In genomic region chr7:45182199-45182601, GRCm38 (mm10) we compare ENCODE assay signal across 7 mouse cellular contexts. TPM values are rescaled to one million over a fixed set of nuclear protein-coding genes. Genes with fewer than 3 reads are reported as not detected.
DNase-seq lines count a peak whose midpoint lies in the region; ATAC-seq and TF ChIP-seq lines count a peak whose summit lies in the region.

No protein-coding gene starts in this region.

- H3K36me3 ChIP-seq in embryonic facial prominence, embryonic 10.5 days (replicated peaks): no peaks in the 10 kb centered on the region
- H3K36me3 ChIP-seq in intestine, embryonic 16.5 days (ENCODE audit: control insufficient read depth, insufficient read depth, low read length): no peaks in the 10 kb centered on the region
- H3K36me3 ChIP-seq in midbrain, embryonic 12.5 days: no peaks in the 10 kb centered on the region
- no peaks in the 10 kb centered on the region for H3K36me3 ChIP-seq in small intestine, adult 2 months (ENCODE audit: control insufficient read depth, insufficient read depth, low read length)

- peaks cover 100% of the 10 kb centered on the region for H3K27me3 ChIP-seq in embryonic facial prominence, embryonic 10.5 days (replicated peaks; ENCODE audit: low read depth, poor library complexity, severe bottlenecking)
- H3K27me3 ChIP-seq in intestine, embryonic 16.5 days (replicated peaks; ENCODE audit: control insufficient read depth, insufficient read depth, low read length): peaks cover 78% of the 10 kb centered on the region
- peaks cover 99% of the 10 kb centered on the region for H3K27me3 ChIP-seq in midbrain, embryonic 12.5 days
- H3K27me3 ChIP-seq in small intestine, adult 2 months (ENCODE audit: control insufficient read depth, insufficient read depth, low read length): peaks cover 46% of the 10 kb centered on the region

- peaks cover 45% of the 10 kb centered on the region for H3K4me1 ChIP-seq in embryonic facial prominence, embryonic 10.5 days
- no peaks in the 10 kb centered on the region for H3K4me1 ChIP-seq in intestine, embryonic 16.5 days (ENCODE audit: control insufficient read depth, insufficient read depth, low read length)
- peaks cover 16% of the 10 kb centered on the region for H3K4me1 ChIP-seq in midbrain, embryonic 12.5 days
- peaks cover 10% of the 10 kb centered on the region for H3K4me1 ChIP-seq in small intestine, adult 2 months (ENCODE audit: control insufficient read depth, insufficient read depth, insufficient read length, low read length)

- no peak for TF ChIP-seq CTCF in small intestine, adult 2 months (IDR thresholded peaks at IDR 0.05; ENCODE audit: extremely low read depth, insufficient read length, insufficient replicate concordance, low read depth, low read length)

- peak overlapping the region; percentile 46 for H3K4me3 ChIP-seq in embryonic facial prominence, embryonic 10.5 days
- H3K4me3 ChIP-seq in intestine, embryonic 16.5 days (ENCODE audit: low read length): peak overlapping the region; percentile 39
- peak overlapping the region; percentile 25; the same call in 1 of the 2 replicates for H3K4me3 ChIP-seq in midbrain, embryonic 12.5 days
- H3K4me3 ChIP-seq in small intestine, adult 2 months (ENCODE audit: low read depth, low read length): peak overlapping the region; percentile 54

- WGBS in embryonic facial prominence, embryonic 10.5 days: under 1% methylated on average over 34 of the region's 34 CpGs
- under 1% methylated on average over 34 of the region's 34 CpGs for WGBS in intestine, embryonic 16.5 days
- WGBS in midbrain, embryonic 12.5 days: 1% methylated on average over 34 of the region's 34 CpGs
- under 1% methylated on average over 34 of the region's 34 CpGs for WGBS in small intestine, adult 2 months

- no peaks in the 10 kb centered on the region for H3K9me3 ChIP-seq in embryonic facial prominence, embryonic 10.5 days
- H3K9me3 ChIP-seq in intestine, embryonic 16.5 days (ENCODE audit: control insufficient read depth, low read length): no peaks in the 10 kb centered on the region
- no peaks in the 10 kb centered on the region for H3K9me3 ChIP-seq in midbrain, embryonic 12.5 days

- peak overlapping the region; percentile 15; the same call in 1 of the 2 replicates for H3K9ac ChIP-seq in intestine, embryonic 16.5 days (ENCODE audit: low read depth, low read length)
- no peak overlapping the region; the same call in 1 of the 2 replicates for H3K9ac ChIP-seq in midbrain, embryonic 12.5 days (replicated peaks)

- no peak for TF ChIP-seq POLR2A in small intestine, adult 2 months (IDR thresholded peaks at IDR 0.05; ENCODE audit: low read depth, low read length)

- H3K4me2 ChIP-seq in intestine, embryonic 16.5 days (ENCODE audit: low read depth, low read length): peak overlapping the region; percentile 66
- peak overlapping the region; percentile 48 for H3K4me2 ChIP-seq in midbrain, embryonic 12.5 days (replicated peaks)

- peak; percentile 97 for ATAC-seq in intestine, embryonic 16.5 days
- ATAC-seq in midbrain, embryonic 12.5 days (ENCODE audit: low FRiP score, low read depth): peak; percentile 71; the same call in 1 of the 2 replicates

- peak; percentile 89 for DNase-seq in adrenal gland, postnatal 25 days
- DNase-seq in embryonic facial prominence, embryonic 10.5 days (ENCODE audit: low spot score): peak; percentile 93
- DNase-seq in gonadal fat pad, adult 2 months (ENCODE audit: low read depth): peak; percentile 45
- peak; percentile 76 for DNase-seq in left cerebral cortex, postnatal 4 days

- intact Hi-C loops in left cerebral cortex, postnatal 4 days (cut with DNase I): no loop called here

- no peak overlapping the region for H3K27ac ChIP-seq in embryonic facial prominence, embryonic 10.5 days (replicated peaks)
- no peak overlapping the region for H3K27ac ChIP-seq in intestine, embryonic 16.5 days (ENCODE audit: low read length)
- no peak overlapping the region for H3K27ac ChIP-seq in midbrain, embryonic 12.5 days (replicated peaks)
- H3K27ac ChIP-seq in small intestine, adult 2 months (ENCODE audit: insufficient read depth, low read depth, low read length): no peak overlapping the region

RNA-seq across cellular contexts. Expression of gene Pth2, which starts 1.4 kb away (rescaled TPM):
- not detected in 2 replicates for total RNA-seq in adrenal gland, postnatal 25 days (2021)
- polyA plus RNA-seq in embryonic facial prominence, embryonic 10.5 days (2016; fragmentation: Nextera tagmentation; extraction: Ambion mirVana): not detected in 2 replicates
- polyA plus RNA-seq in gonadal fat pad, adult 2 months (2012; rRNA removed): not detected in 2 replicates
- not detected in 2 replicates for polyA plus RNA-seq in intestine, embryonic 16.5 days (2015; fragmentation: Nextera tagmentation; extraction: Ambion mirVana)
- total RNA-seq in left cerebral cortex, postnatal 4 days (2021): not detected
- polyA plus RNA-seq in midbrain, embryonic 12.5 days (2016; fragmentation: Nextera tagmentation; extraction: Ambion mirVana): 1.3 and 2.4 TPM in 2 replicates
- polyA plus RNA-seq in small intestine, adult 2 months (2012; rRNA removed): not detected in 2 replicates

RNA-seq across cellular contexts. Expression of gene Gfy, which starts 2.8 kb away (rescaled TPM):
- total RNA-seq in adrenal gland, postnatal 25 days (2021): not detected in 2 replicates
- polyA plus RNA-seq in embryonic facial prominence, embryonic 10.5 days (2016; fragmentation: Nextera tagmentation; extraction: Ambion mirVana): 0.10 and 0.29 TPM in 2 replicates
- polyA plus RNA-seq in gonadal fat pad, adult 2 months (2012; rRNA removed): not detected in 2 replicates
- not detected in 2 replicates for polyA plus RNA-seq in intestine, embryonic 16.5 days (2015; fragmentation: Nextera tagmentation; extraction: Ambion mirVana)
- total RNA-seq in left cerebral cortex, postnatal 4 days (2021): under 1 TPM in 1 of 2 experiments, not detected in 1; 0.38 TPM
- polyA plus RNA-seq in midbrain, embryonic 12.5 days (2016; fragmentation: Nextera tagmentation; extraction: Ambion mirVana): not detected in 2 replicates
- polyA plus RNA-seq in small intestine, adult 2 months (2012; rRNA removed): not detected in 2 replicates

RNA-seq across cellular contexts. Expression of gene Slc17a7, which starts 18.5 kb away (rescaled TPM):
- total RNA-seq in adrenal gland, postnatal 25 days (2021): 0.15 and 0.33 TPM in 2 replicates
- polyA plus RNA-seq in embryonic facial prominence, embryonic 10.5 days (2016; fragmentation: Nextera tagmentation; extraction: Ambion mirVana): 0.74 and 1.2 TPM in 2 replicates
- 0.86 and 0.95 TPM in 2 replicates for polyA plus RNA-seq in gonadal fat pad, adult 2 months (2012; rRNA removed)
- polyA plus RNA-seq in intestine, embryonic 16.5 days (2015; fragmentation: Nextera tagmentation; extraction: Ambion mirVana): 0.13 TPM in 1 of 2 replicates, not detected in the other
- total RNA-seq in left cerebral cortex, postnatal 4 days (2021): 100 to 1,000 TPM; 267 to 292 TPM
- 0.61 and 1.0 TPM in 2 replicates for polyA plus RNA-seq in midbrain, embryonic 12.5 days (2016; fragmentation: Nextera tagmentation; extraction: Ambion mirVana)
- 0.03 and 0.09 TPM in 2 replicates for polyA plus RNA-seq in small intestine, adult 2 months (2012; rRNA removed)

RNA-seq across cellular contexts. Expression of gene Ccdc155, which starts 22.5 kb away (rescaled TPM):
- total RNA-seq in adrenal gland, postnatal 25 days (2021): 0.12 TPM in 1 of 2 replicates, not detected in the other
- polyA plus RNA-seq in embryonic facial prominence, embryonic 10.5 days (2016; fragmentation: Nextera tagmentation; extraction: Ambion mirVana): 0.62 and 0.67 TPM in 2 replicates
- polyA plus RNA-seq in gonadal fat pad, adult 2 months (2012; rRNA removed): 0.39 and 0.41 TPM in 2 replicates
- 0.44 and 0.62 TPM in 2 replicates for polyA plus RNA-seq in intestine, embryonic 16.5 days (2015; fragmentation: Nextera tagmentation; extraction: Ambion mirVana)
- 1 to 10 TPM; 1.1 to 1.9 TPM for total RNA-seq in left cerebral cortex, postnatal 4 days (2021)
- polyA plus RNA-seq in midbrain, embryonic 12.5 days (2016; fragmentation: Nextera tagmentation; extraction: Ambion mirVana): 0.63 and 0.75 TPM in 2 replicates
- not detected in 2 replicates for polyA plus RNA-seq in small intestine, adult 2 months (2012; rRNA removed)

RNA-seq across cellular contexts. Expression of gene Aldh16a1, which starts 27.8 kb away (rescaled TPM):
- 79.2 and 106 TPM in 2 replicates for total RNA-seq in adrenal gland, postnatal 25 days (2021)
- 65.3 and 71.7 TPM in 2 replicates for polyA plus RNA-seq in embryonic facial prominence, embryonic 10.5 days (2016; fragmentation: Nextera tagmentation; extraction: Ambion mirVana)
- 33.3 and 38.5 TPM in 2 replicates for polyA plus RNA-seq in gonadal fat pad, adult 2 months (2012; rRNA removed)
- polyA plus RNA-seq in intestine, embryonic 16.5 days (2015; fragmentation: Nextera tagmentation; extraction: Ambion mirVana): 106 and 110 TPM in 2 replicates
- total RNA-seq in left cerebral cortex, postnatal 4 days (2021): 10 to 100 TPM; 16.7 to 16.9 TPM
- polyA plus RNA-seq in midbrain, embryonic 12.5 days (2016; fragmentation: Nextera tagmentation; extraction: Ambion mirVana): 38.0 and 39.4 TPM in 2 replicates
- polyA plus RNA-seq in small intestine, adult 2 months (2012; rRNA removed): 133 and 253 TPM in 2 replicates
